In genomic region chr12:79965471-79966288, GRCm38 (mm10) we compare ENCODE assay signal across 9 mouse cellular contexts.
A peak's percentile ranks its signal among the peaks of the same experiment; 100 is the strongest.
DNase-seq lines count a peak whose midpoint lies in the region; ATAC-seq and TF ChIP-seq lines count a peak whose summit lies in the region.
"Had no signal": no experiment of that assay in that cellular context is flagged by ENCODE, and none has a peak within 500 bp of the region (broad histone marks: within the 10 kb centered on the region; RNA-seq: fewer than 3 reads in every experiment).

No protein-coding gene starts in this region.

- WGBS in hindbrain, embryonic 13.5 days, result 3% methylated on average over 46 of the region's 46 CpGs
- WGBS in limb, embryonic 11.5 days, result 5% methylated on average over 46 of the region's 46 CpGs
- 2% methylated on average over 46 of the region's 46 CpGs for WGBS in midbrain, embryonic 16.5 days

- H3K9me3 ChIP-seq in MEL (replicated peaks; ENCODE audit: insufficient read depth, low read length), result no peaks in the 10 kb centered on the region
- H3K9me3 ChIP-seq in erythroblast, embryonic 14.5 days (ENCODE audit: control insufficient read depth, low read length), result no peaks in the 10 kb centered on the region
- H3K9me3 ChIP-seq in hindbrain, embryonic 13.5 days, result no peaks in the 10 kb centered on the region
- no peaks in the 10 kb centered on the region for H3K9me3 ChIP-seq in limb, embryonic 11.5 days (ENCODE audit: control insufficient read depth, low read length)
- no peaks in the 10 kb centered on the region for H3K9me3 ChIP-seq in midbrain, embryonic 16.5 days (replicated peaks; ENCODE audit: control insufficient read depth, low read length, poor library complexity, severe bottlenecking)

- TF ChIP-seq POLR2A in MEL (IDR thresholded peaks at IDR 0.05; ENCODE audit: control insufficient read depth in 1 of 2, insufficient read depth in 1 of 2, low read depth in 1 of 2, low read length in 2 of 2, poor library complexity in 1 of 2), result no peak

- no peak for ATAC-seq in cerebellum, adult (ENCODE audit: insufficient number of reproducible peaks, low FRiP score, low TSS enrichment)
- peak; percentile 82 for ATAC-seq in hindbrain, embryonic 13.5 days (ENCODE audit: low FRiP score)
- ATAC-seq in limb, embryonic 11.5 days (ENCODE audit: insufficient number of reproducible peaks, low FRiP score, low TSS enrichment, low read depth), result peak; percentile 63; the same call in 1 of the 2 replicates
- ATAC-seq in midbrain, embryonic 16.5 days, result peak; percentile 78

- H3K27ac ChIP-seq in MEL (ENCODE audit: control insufficient read depth, low read depth, low read length), result no peak overlapping the region
- peak overlapping the region; percentile 76 for H3K27ac ChIP-seq in hindbrain, embryonic 13.5 days
- H3K27ac ChIP-seq in limb, embryonic 11.5 days (replicated peaks; ENCODE audit: low read depth, low read length), result peak overlapping the region; percentile 37
- H3K27ac ChIP-seq in midbrain, embryonic 16.5 days (ENCODE audit: low read length), result peak overlapping the region; percentile 78

- TF ChIP-seq EP300 in MEL (IDR thresholded peaks at IDR 0.05; ENCODE audit: low read depth in 1 of 2, low read length in 2 of 2), result no peak

- no peak for TF ChIP-seq RAD21 in MEL (IDR thresholded peaks at IDR 0.05; ENCODE audit: low read depth, low read length)

- TF ChIP-seq CTCF in MEL (IDR thresholded peaks at IDR 0.05 in 2 of 3, conservative IDR thresholded peaks at IDR 0.05 in 1 of 3; ENCODE audit: control insufficient read depth in 1 of 3, insufficient read depth in 1 of 3, low read depth in 2 of 3, low read length in 3 of 3, poor library complexity in 1 of 3, severe bottlenecking in 1 of 3), result no peak

- H3K27me3 ChIP-seq in MEL (ENCODE audit: control insufficient read depth in 1 of 2, insufficient read depth in 2 of 2, low read length in 2 of 2), result peaks cover 0 to 2% of the 10 kb centered on the region in 2 experiments; a peak in 1 of 4 replicates
- H3K27me3 ChIP-seq in erythroblast, embryonic 14.5 days (ENCODE audit: control insufficient read depth), result peaks cover 40% of the 10 kb centered on the region
- 0 out of 2 replicates have a peak, but pooled peaks cover 4% of the 10 kb centered on the region for H3K27me3 ChIP-seq in hindbrain, embryonic 13.5 days
- H3K27me3 ChIP-seq in limb, embryonic 11.5 days (ENCODE audit: control insufficient read depth, insufficient read depth, low read length), result no peaks in the 10 kb centered on the region
- no peaks in the 10 kb centered on the region for H3K27me3 ChIP-seq in midbrain, embryonic 16.5 days (ENCODE audit: control insufficient read depth, insufficient read depth, low read depth, low read length)
- H3K27me3 ChIP-seq: CH12.LX had no signal

- peak; percentile 68 to 74 for DNase-seq in cerebellum, postnatal 14 days
- DNase-seq in MEL (ENCODE audit: low read depth, low spot score), result peak; percentile 30
- peak; percentile 75 for DNase-seq in limb, embryonic 11.5 days (ENCODE audit: low spot score)
- DNase-seq in c-Kit-positive CD71-positive TER-119-positive erythroid progenitor cells, embryonic 14.5 days (ENCODE audit: low spot score), result no peak

- H3K9ac ChIP-seq in MEL (ENCODE audit: control insufficient read depth, low read depth, low read length, poor library complexity, severe bottlenecking), result peak overlapping the region; percentile 57
- peak overlapping the region; percentile 80 for H3K9ac ChIP-seq in hindbrain, embryonic 13.5 days
- H3K9ac ChIP-seq in limb, embryonic 11.5 days (ENCODE audit: low read length), result peak overlapping the region; percentile 63
- H3K9ac ChIP-seq in midbrain, embryonic 16.5 days (ENCODE audit: low read depth, low read length), result peak overlapping the region; percentile 81

- no peaks in the 10 kb centered on the region for H3K36me3 ChIP-seq in MEL (ENCODE audit: control insufficient read depth in 1 of 2, insufficient read depth in 2 of 2, low read length in 2 of 2)
- H3K36me3 ChIP-seq in erythroblast, embryonic 14.5 days (ENCODE audit: control insufficient read depth), result no peaks in the 10 kb centered on the region
- no peaks in the 10 kb centered on the region for H3K36me3 ChIP-seq in hindbrain, embryonic 13.5 days
- no peaks in the 10 kb centered on the region for H3K36me3 ChIP-seq in limb, embryonic 11.5 days (ENCODE audit: control insufficient read depth, insufficient read depth, low read length)
- no peaks in the 10 kb centered on the region for H3K36me3 ChIP-seq in midbrain, embryonic 16.5 days (ENCODE audit: control insufficient read depth, insufficient read depth, low read length)

- peak overlapping the region; percentile 63 for H3K4me2 ChIP-seq in hindbrain, embryonic 13.5 days
- peak overlapping the region; percentile 46 for H3K4me2 ChIP-seq in limb, embryonic 11.5 days (ENCODE audit: low read depth, severe bottlenecking)
- peak overlapping the region; percentile 79 for H3K4me2 ChIP-seq in midbrain, embryonic 16.5 days (ENCODE audit: low read length)

- H3K79me2 ChIP-seq in MEL (ENCODE audit: control insufficient read depth, insufficient read depth, low read length, poor library complexity), result no peaks in the 10 kb centered on the region

- H3K4me1 ChIP-seq in MEL (ENCODE audit: control insufficient read depth in 1 of 2, insufficient read depth in 2 of 2, low read length in 2 of 2), result peaks cover 0 to 5% of the 10 kb centered on the region in 2 experiments; a peak in 1 of 4 replicates
- peaks cover 14% of the 10 kb centered on the region for H3K4me1 ChIP-seq in erythroblast, embryonic 14.5 days (ENCODE audit: control insufficient read depth)
- H3K4me1 ChIP-seq in hindbrain, embryonic 13.5 days (replicated peaks), result peaks cover 37% of the 10 kb centered on the region
- peaks cover 29% of the 10 kb centered on the region for H3K4me1 ChIP-seq in limb, embryonic 11.5 days (ENCODE audit: control insufficient read depth, insufficient read depth, low read length)
- H3K4me1 ChIP-seq in midbrain, embryonic 16.5 days (ENCODE audit: control insufficient read depth, insufficient read depth, low read length), result peaks cover 18% of the 10 kb centered on the region

- peak overlapping the region; percentile 45 to 46 for H3K4me3 ChIP-seq in MEL (ENCODE audit: control insufficient read depth in 1 of 2, insufficient read depth in 1 of 2, low read depth in 2 of 2, low read length in 2 of 2)
- H3K4me3 ChIP-seq in erythroblast, embryonic 14.5 days (replicated peaks), result peak overlapping the region; percentile 54
- peak overlapping the region; percentile 45 for H3K4me3 ChIP-seq in hindbrain, embryonic 13.5 days
- peak overlapping the region; percentile 22 for H3K4me3 ChIP-seq in limb, embryonic 11.5 days (ENCODE audit: low read depth, low read length)
- H3K4me3 ChIP-seq in midbrain, embryonic 16.5 days (ENCODE audit: low read depth, low read length), result peak overlapping the region; percentile 50

TF ChIP-seq in MEL, 35 proteins besides CTCF, POLR2A, EP300 and RAD21:
- TF ChIP-seq POLR2AphosphoS5 (IDR thresholded peaks at IDR 0.05; ENCODE audit: borderline replicate concordance, low read depth, low read length) (no peak), GATA1 (IDR thresholded peaks at IDR 0.05; ENCODE audit: low read depth, low read length) (peak; percentile 29; the same call in 1 of the 2 replicates), HCFC1 (IDR thresholded peaks at IDR 0.05; ENCODE audit: low read depth, low read length) (no peak), RCOR1 (IDR thresholded peaks at IDR 0.05; ENCODE audit: low read depth, low read length) (no peak), POLR2AphosphoS2 (IDR thresholded peaks at IDR 0.05; ENCODE audit: low read length) (no peak), NRF1 (IDR thresholded peaks at IDR 0.05; ENCODE audit: insufficient read depth, low read depth, low read length, poor library complexity, severe bottlenecking) (0 out of 2 replicates have a peak, but pooled peaks have one; percentile 34)
